Mouse (Mus musculus) MEL (cell line): ENCODE results near the gene Frrs1. TPM values are rescaled to one million over a fixed set of nuclear protein-coding genes. Genes with fewer than 3 reads are reported as not detected.

Experiments
- DNase-seq: peaks from one replicate; pipeline ENCODE4 v3.0.0; 2011; ENCODE audit warnings: low read depth, low spot score
- H3K27ac ChIP-seq: 2 replicates; pipeline ENCODE4 v1.5.1; 2012; ENCODE audit warnings: low read depth, mild to moderate bottlenecking, control low read depth, low read length, moderate library complexity; ENCODE audit not compliant: control insufficient read depth
- H3K27me3 ChIP-seq, 2 experiments: fragments of 150-350 bp in 1 of 2; sonication (generic) in 1 of 2; 2 replicates each; pipeline ENCODE4 v1.6.1; 2012; ENCODE audit warnings: low read length in 2 of 2, mild to moderate bottlenecking in 2 of 2, improper control_type of control experiment in 1 of 2, moderate library complexity in 1 of 2; ENCODE audit not compliant: insufficient read depth in 2 of 2, control insufficient read depth in 1 of 2
- H3K36me3 ChIP-seq, 2 experiments: 2 replicates each; pipeline ENCODE4 v1.6.1; 2012 to 2014; ENCODE audit warnings: low read length in 2 of 2, improper control_type of control experiment in 1 of 2, inconsistent platforms in 1 of 2, mild to moderate bottlenecking in 1 of 2; ENCODE audit not compliant: insufficient read depth in 2 of 2, control insufficient read depth in 1 of 2
- H3K4me1 ChIP-seq, 2 experiments: fragments of 150-350 bp in 1 of 2; sonication (generic) in 1 of 2; 2 replicates each; pipeline ENCODE4 v1.6.1; 2012; ENCODE audit warnings: low read length in 2 of 2, improper control_type of control experiment in 1 of 2, mild to moderate bottlenecking in 1 of 2; ENCODE audit not compliant: insufficient read depth in 2 of 2, control insufficient read depth in 1 of 2
- H3K4me3 ChIP-seq, 2 experiments: fragments of 150-350 bp in 1 of 2; sonication (generic) in 1 of 2; 2 replicates each; pipeline ENCODE4 v1.5.1; 2012; ENCODE audit warnings: low read depth in 2 of 2, low read length in 2 of 2, mild to moderate bottlenecking in 2 of 2, moderate library complexity in 2 of 2, control low read depth in 1 of 2, improper control_type of control experiment in 1 of 2; ENCODE audit not compliant: control insufficient read depth in 1 of 2, insufficient read depth in 1 of 2
- H3K79me2 ChIP-seq: 2 replicates; pipeline ENCODE4 v1.6.1; 2012; ENCODE audit warnings: mild to moderate bottlenecking, low read length, moderate library complexity; ENCODE audit not compliant: control insufficient read depth, poor library complexity, insufficient read depth
- H3K9ac ChIP-seq: 2 replicates; pipeline ENCODE4 v1.6.1; 2012; ENCODE audit warnings: low read depth, mild to moderate bottlenecking, control low read depth, low read length, moderate library complexity; ENCODE audit not compliant: control insufficient read depth, poor library complexity, severe bottlenecking
- H3K9me3 ChIP-seq: fragments of 150-350 bp; sonication (generic); replicated peaks from 2 replicates; pipeline ENCODE4 v1.6.1; 2012; ENCODE audit warnings: mild to moderate bottlenecking, low read length, improper control_type of control experiment, moderate library complexity; ENCODE audit not compliant: insufficient read depth
- CHD1 ChIP-seq: IDR thresholded peaks from 2 replicates; pipeline ENCODE4 v1.6.1; 2012; ENCODE audit warnings: low read depth, mild to moderate bottlenecking, inconsistent platforms, low read length, improper control_type of control experiment
- CTCF ChIP-seq, 3 experiments: IDR thresholded peaks in 2 of 3; conservative IDR thresholded peaks in 1 of 3; 2 replicates each; pipeline ENCODE4 v1.5.1; 2011 to 2012; ENCODE audit warnings: low read length in 3 of 3, low read depth in 2 of 3, mild to moderate bottlenecking in 2 of 3, improper control_type of control experiment in 1 of 3, inconsistent platforms in 1 of 3, mixed read lengths in 1 of 3, moderate library complexity in 1 of 3; ENCODE audit not compliant: control insufficient read depth in 1 of 3, insufficient read depth in 1 of 3, poor library complexity in 1 of 3, severe bottlenecking in 1 of 3
- E2F4 ChIP-seq: IDR thresholded peaks from 2 replicates; pipeline ENCODE4 v1.6.1; 2011; ENCODE audit warnings: low read depth, low read length, improper control_type of control experiment, borderline replicate concordance
- EP300 ChIP-seq, 2 experiments: IDR thresholded peaks; 2 replicates each; pipeline ENCODE4 v1.6.1; 2011; ENCODE audit warnings: improper control_type of control experiment in 2 of 2, low read length in 2 of 2, low read depth in 1 of 2, mild to moderate bottlenecking in 1 of 2
- ETS1 ChIP-seq: IDR thresholded peaks from 2 replicates; pipeline ENCODE4 v1.6.1; 2012; ENCODE audit warnings: low read depth, mild to moderate bottlenecking, inconsistent platforms, low read length, improper control_type of control experiment, moderate library complexity
- GABPA ChIP-seq: IDR thresholded peaks from 2 replicates; pipeline ENCODE4 v1.6.1; 2012; ENCODE audit warnings: low read depth, mild to moderate bottlenecking, inconsistent platforms, low read length, improper control_type of control experiment, moderate library complexity
- HCFC1 ChIP-seq: IDR thresholded peaks from 2 replicates; pipeline ENCODE4 v1.6.1; 2012; ENCODE audit warnings: low read depth, mild to moderate bottlenecking, inconsistent platforms, low read length, improper control_type of control experiment, moderate library complexity
- JUND ChIP-seq: IDR thresholded peaks from 2 replicates; pipeline ENCODE4 v1.6.1; 2011; ENCODE audit warnings: low read depth, mild to moderate bottlenecking, improper control_type of control experiment, low read length
- KAT2A ChIP-seq: conservative IDR thresholded peaks from 2 replicates; pipeline ENCODE4 v1.6.1; 2012; ENCODE audit warnings: low read depth, low read length, improper control_type of control experiment, inconsistent platforms
- MAFK ChIP-seq: IDR thresholded peaks from 2 replicates; pipeline ENCODE4 v1.6.1; 2011; ENCODE audit warnings: low read depth, mild to moderate bottlenecking, low read length, improper control_type of control experiment, borderline replicate concordance
- MAX ChIP-seq: IDR thresholded peaks from 2 replicates; pipeline ENCODE4 v1.6.1; 2011; ENCODE audit warnings: low read length, improper control_type of control experiment
- MEF2A ChIP-seq: IDR thresholded peaks from 2 replicates; pipeline ENCODE4 v1.6.1; 2014; ENCODE audit warnings: low read depth, mild to moderate bottlenecking, inconsistent platforms, low read length, improper control_type of control experiment; ENCODE audit not compliant: poor library complexity, insufficient replicate concordance, severe bottlenecking; ENCODE audit errors: extremely low read depth
- MXI1 ChIP-seq: IDR thresholded peaks from 2 replicates; pipeline ENCODE4 v1.6.1; 2011; ENCODE audit warnings: mild to moderate bottlenecking, low read depth, low read length, improper control_type of control experiment
- MYB ChIP-seq: IDR thresholded peaks from 2 replicates; pipeline ENCODE4 v1.6.1; 2011; ENCODE audit warnings: mild to moderate bottlenecking, low read depth, low read length, improper control_type of control experiment
- MYC ChIP-seq: IDR thresholded peaks from 2 replicates; pipeline ENCODE4 v1.6.1; 2011; ENCODE audit warnings: low read depth, mild to moderate bottlenecking, low read length, improper control_type of control experiment, moderate library complexity
- NRF1 ChIP-seq: IDR thresholded peaks from 2 replicates; pipeline ENCODE4 v1.6.1; 2014; ENCODE audit warnings: low read depth, mild to moderate bottlenecking, inconsistent platforms, low read length, improper control_type of control experiment, moderate library complexity; ENCODE audit not compliant: poor library complexity, insufficient read depth, severe bottlenecking
- POLR2A ChIP-seq, 2 experiments: IDR thresholded peaks; 2 replicates each; pipeline ENCODE4 v1.6.1; 2011 to 2012; ENCODE audit warnings: low read length in 2 of 2, mild to moderate bottlenecking in 2 of 2, control low read depth in 1 of 2, improper control_type of control experiment in 1 of 2, low read depth in 1 of 2, moderate library complexity in 1 of 2; ENCODE audit not compliant: control insufficient read depth in 1 of 2, insufficient read depth in 1 of 2, poor library complexity in 1 of 2
- POLR2AphosphoS2 ChIP-seq: IDR thresholded peaks from 2 replicates; pipeline ENCODE4 v1.6.1; 2011; ENCODE audit warnings: low read length, improper control_type of control experiment
- POLR2AphosphoS5 ChIP-seq: IDR thresholded peaks from 2 replicates; pipeline ENCODE4 v1.6.1; 2012; ENCODE audit warnings: low read depth, borderline replicate concordance, mild to moderate bottlenecking, inconsistent platforms, low read length, moderate library complexity, mixed read lengths
- RCOR1 ChIP-seq: IDR thresholded peaks from 2 replicates; pipeline ENCODE4 v1.6.1; 2012; ENCODE audit warnings: low read depth, mild to moderate bottlenecking, inconsistent platforms, low read length, improper control_type of control experiment
- SIN3A ChIP-seq: IDR thresholded peaks from 2 replicates; pipeline ENCODE4 v1.6.1; 2012; ENCODE audit warnings: low read length, improper control_type of control experiment, inconsistent platforms
- TBP ChIP-seq: IDR thresholded peaks from 2 replicates; pipeline ENCODE4 v1.8.0; 2011; ENCODE audit warnings: low read depth, low read length, improper control_type of control experiment
- USF1 ChIP-seq: IDR thresholded peaks from 2 replicates; pipeline ENCODE4 v1.6.1; 2014; ENCODE audit warnings: low read depth, mild to moderate bottlenecking, inconsistent platforms, low read length, improper control_type of control experiment, moderate library complexity
- ZC3H11A ChIP-seq: IDR thresholded peaks from 2 replicates; pipeline ENCODE4 v1.6.1; 2012; ENCODE audit warnings: low read depth, mild to moderate bottlenecking, inconsistent platforms, low read length, improper control_type of control experiment
- ZNF384 ChIP-seq: IDR thresholded peaks from 2 replicates; pipeline ENCODE4 v1.6.1; 2012; ENCODE audit warnings: low read depth, mild to moderate bottlenecking, inconsistent platforms, low read length, improper control_type of control experiment
- polyA plus RNA-seq, 2 experiments: library from polyadenylated mRNA; stranded (reverse) in 1 of 2; unstranded in 1 of 2; fragments of >175 nt in 1 of 2; fragments of >200 nt in 1 of 2; gene quantifications; 2 replicates each; pipeline versions ENCODE4 v1.2.1 to v1.2.4; 2012; ENCODE audit warnings: low replicate concordance in 2 of 2, low read depth in 1 of 2; ENCODE audit not compliant: insufficient read length in 2 of 2, insufficient read depth in 1 of 2, missing spikeins in 1 of 2
- total RNA-seq: library from RNA; depleted of rRNA; stranded (reverse); fragments of 300-350 nt; gene quantifications from 2 replicates; pipeline ENCODE4 v1.2.3, GENCODE M21; 2012

Frrs1 gene
- total and polyA plus RNA-seq, 3 experiments: 78.5 to 625 (median 84.6) TPM

- DNase-seq: no peak
- Histone ChIP-seq H3K4me1 (no peaks in the 10 kb centered on the region), H3K27ac (no peak overlapping the region), H3K4me3 (no peak overlapping the region), H3K79me2 (no peaks in the 10 kb centered on the region), H3K27me3 (no peaks in the 10 kb centered on the region; a peak in 1 of 4 replicates), H3K9me3 (no peaks in the 10 kb centered on the region), H3K9ac (no peak overlapping the region), H3K36me3 (no peaks in the 10 kb centered on the region)
- TF ChIP-seq MYB (no peak), SIN3A (no peak), MEF2A (no peak), MAFK (no peak), NRF1 (no peak), MXI1 (no peak), USF1 (no peak), MAX (no peak), TBP (no peak), ETS1 (no peak), ZNF384 (no peak)
Observed at GRCm38 (mm10) chr3:116917016-116917415, 57.8 kb downstream of the Frrs1 start.

GRCm38 (mm10) chr3:116921535-116921934 is 62.3 kb downstream of the Frrs1 start:
- no peaks in the 10 kb centered on the region for H3K4me1 ChIP-seq
- TF ChIP-seq KAT2A: no peak
- no peak for TF ChIP-seq RCOR1
- no peak for TF ChIP-seq USF1
- TF ChIP-seq MYC: no peak
- TF ChIP-seq HCFC1: no peak
- TF ChIP-seq MYB: no peak
- no peak for TF ChIP-seq E2F4
- TF ChIP-seq POLR2A (IDR thresholded peaks at IDR 0.05; ENCODE audit: control insufficient read depth in 1 of 2, insufficient read depth in 1 of 2, low read depth in 1 of 2, low read length in 2 of 2, poor library complexity in 1 of 2): no peak
- no peak for TF ChIP-seq MAX
- TF ChIP-seq POLR2AphosphoS5: no peak
- no peak for TF ChIP-seq CTCF (IDR thresholded peaks at IDR 0.05 in 2 of 3, conservative IDR thresholded peaks at IDR 0.05 in 1 of 3; ENCODE audit: control insufficient read depth in 1 of 3, insufficient read depth in 1 of 3, low read depth in 2 of 3, low read length in 3 of 3, poor library complexity in 1 of 3, severe bottlenecking in 1 of 3)
- no peak for TF ChIP-seq GABPA
- no peak for TF ChIP-seq CHD1
- TF ChIP-seq POLR2AphosphoS2: no peak
- TF ChIP-seq EP300 (IDR thresholded peaks at IDR 0.05; ENCODE audit: low read depth in 1 of 2, low read length in 2 of 2): no peak
- TF ChIP-seq JUND: no peak
- TF ChIP-seq ZC3H11A: no peak

More at GRCm38 (mm10) chr3:116921535-116921934, 62.3 kb downstream of the Frrs1 start:
- DNase-seq: no peak
- no peaks in the 10 kb centered on the region for H3K9me3 ChIP-seq
- H3K9ac ChIP-seq: no peak overlapping the region
- no peaks in the 10 kb centered on the region; a peak in 1 of 4 replicates for H3K27me3 ChIP-seq
- no peaks in the 10 kb centered on the region for H3K79me2 ChIP-seq
- H3K4me3 ChIP-seq: no peak overlapping the region
- H3K27ac ChIP-seq: no peak overlapping the region
- H3K36me3 ChIP-seq: no peaks in the 10 kb centered on the region
